Mouse (Mus musculus): ENCODE results near the gene Pimreg.

The Pimreg gene

DNA sequence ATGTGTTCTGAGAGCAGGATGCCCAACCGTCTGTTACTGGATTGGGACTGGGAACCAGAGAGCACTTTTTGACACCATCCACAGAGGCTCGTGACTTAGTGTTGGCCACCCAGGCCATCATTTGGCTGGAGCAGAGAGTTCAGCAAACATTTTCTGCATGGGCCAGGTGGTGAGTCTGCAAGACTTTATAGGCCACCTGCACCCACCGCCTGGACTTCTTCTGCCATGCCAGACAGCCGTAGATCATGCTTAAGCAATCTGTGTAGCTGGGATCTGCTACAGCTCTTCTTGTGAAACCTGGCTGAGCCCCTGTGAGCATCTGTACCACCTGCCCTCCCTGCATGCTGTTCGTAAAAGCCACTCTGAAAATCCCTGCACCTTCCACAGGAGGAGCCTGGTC is 25.5 kb downstream of the Pimreg start:
- DNase-seq = no peak

DNA sequence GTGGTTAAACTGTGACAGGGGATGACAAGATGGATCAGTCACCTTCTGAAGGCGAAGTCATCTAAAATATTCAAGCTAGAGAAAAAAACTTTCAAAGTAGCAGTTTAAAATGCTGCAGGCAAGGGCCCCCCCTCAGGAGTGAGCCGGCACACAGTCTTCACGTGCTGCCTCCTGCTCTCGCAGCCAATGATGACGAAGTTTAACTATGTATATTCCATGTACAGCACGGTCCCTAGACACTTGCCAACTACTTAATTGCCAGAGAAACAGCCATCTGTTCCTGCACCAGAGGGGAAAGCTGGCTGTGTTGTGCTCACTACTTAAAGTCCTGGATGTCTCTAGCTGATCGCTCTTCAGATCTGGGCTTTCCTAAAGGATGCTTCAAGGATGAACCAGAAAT is 26.2 kb downstream of the Pimreg start:
- no peak for DNase-seq

DNA sequence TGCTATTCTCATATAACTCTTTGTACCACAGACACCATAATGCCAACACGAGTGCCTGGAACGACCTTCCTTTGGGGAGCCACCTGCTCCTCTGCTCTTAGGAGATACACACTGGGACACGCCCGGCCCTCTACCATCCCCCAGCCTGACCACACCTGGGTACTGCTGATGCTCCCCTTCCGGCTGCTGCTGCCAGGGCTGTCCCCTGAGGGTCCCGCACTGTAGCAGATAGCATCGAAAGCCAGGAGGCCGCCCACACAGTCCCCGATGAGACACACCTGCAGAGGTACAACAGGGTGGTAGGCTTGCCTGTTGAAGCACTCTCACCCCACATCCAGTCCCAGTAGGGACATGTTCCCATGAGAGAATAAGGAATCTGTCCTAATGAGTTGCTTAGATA is 28.9 kb downstream of the Pimreg start:
- DNase-seq = no peak

DNA sequence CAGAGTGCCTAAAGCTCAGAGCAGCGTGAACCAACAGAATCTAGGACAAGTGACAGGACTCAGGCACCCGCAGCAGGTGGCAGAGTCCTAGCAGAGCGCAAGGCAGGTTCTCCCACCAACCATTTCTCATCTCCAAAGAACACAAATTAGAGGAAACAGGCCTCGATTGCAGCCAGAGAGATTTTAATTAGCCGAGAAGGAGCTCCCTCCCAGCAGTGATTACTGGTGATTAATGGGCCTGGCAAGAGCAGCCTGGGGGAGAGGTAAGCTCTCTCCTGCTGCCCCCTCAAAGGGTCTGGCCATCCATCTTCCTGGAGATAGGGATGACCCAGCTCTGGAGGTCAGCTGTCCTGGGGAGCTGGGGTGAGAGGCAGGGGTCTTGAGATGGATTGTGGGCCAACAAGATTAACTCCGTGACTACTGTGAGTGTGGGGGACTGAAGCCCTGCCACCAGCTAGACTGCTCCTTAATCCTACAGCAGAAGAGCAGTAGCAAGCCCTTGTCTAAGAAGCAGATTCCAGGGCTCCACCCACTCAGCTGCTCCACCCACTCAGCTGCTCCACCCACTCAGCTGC is 30.6 kb downstream of the Pimreg start:
- DNase-seq = no peak

DNA sequence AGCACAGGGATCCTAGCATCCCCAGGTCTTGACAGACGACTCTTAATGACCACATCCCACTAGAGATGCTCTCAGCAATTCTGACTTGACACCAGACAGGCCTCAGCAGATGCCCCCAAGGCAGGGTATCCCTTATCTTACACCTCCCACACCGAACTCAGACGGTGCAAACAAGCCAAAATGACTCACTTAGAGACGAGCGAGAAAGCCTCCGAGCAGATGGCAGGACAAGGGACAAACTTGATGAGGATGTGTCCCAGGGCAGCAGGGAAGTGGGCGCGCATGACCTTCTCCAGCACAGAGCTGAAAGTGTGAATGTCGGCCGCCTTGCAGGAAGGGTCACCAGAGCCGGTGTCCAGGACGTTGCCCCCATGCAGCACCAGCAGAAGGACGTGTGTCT is 32.4 kb downstream of the Pimreg start:
- no peak for DNase-seq

DNA sequence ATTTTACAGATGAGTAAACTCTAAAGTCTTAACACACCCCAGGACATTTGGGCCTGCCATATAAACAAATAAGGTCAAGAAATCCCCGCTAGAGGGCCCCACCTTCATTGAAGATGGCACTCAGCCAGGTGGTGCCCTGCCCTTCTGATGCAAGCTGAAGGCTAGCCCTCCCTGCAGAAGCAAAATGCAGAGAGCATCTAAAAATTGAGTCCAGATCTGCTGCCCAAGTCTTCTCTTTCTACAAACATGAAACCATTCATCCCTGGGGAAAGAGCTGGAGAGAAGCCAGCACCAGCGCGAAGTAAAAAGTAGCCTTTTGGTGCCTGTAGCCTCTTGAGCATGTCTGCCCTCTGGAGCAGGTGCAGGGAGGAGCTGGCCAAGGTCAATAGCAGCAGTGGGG is 36.2 kb downstream of the Pimreg start:
- no peak for DNase-seq

DNA sequence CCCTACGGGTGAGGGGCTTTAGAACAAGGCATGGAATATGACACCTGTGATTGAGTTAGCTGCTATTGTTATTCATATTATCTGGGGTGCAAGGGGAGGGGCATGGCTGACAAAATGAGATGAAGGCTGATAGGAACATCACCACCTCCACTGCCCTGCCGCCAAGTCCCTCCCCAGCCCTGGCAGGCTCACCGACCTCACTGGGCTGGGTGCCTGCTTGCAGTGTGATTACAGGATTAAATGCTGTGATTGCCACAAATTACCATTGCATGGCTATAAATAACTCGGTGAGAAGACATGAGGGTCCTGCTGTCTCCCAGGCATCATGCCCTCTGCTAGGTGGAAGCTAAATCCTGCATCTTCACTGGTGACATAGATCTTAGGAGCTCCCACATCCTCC is 36.8 kb downstream of the Pimreg start:
- DNase-seq = no peak

DNA sequence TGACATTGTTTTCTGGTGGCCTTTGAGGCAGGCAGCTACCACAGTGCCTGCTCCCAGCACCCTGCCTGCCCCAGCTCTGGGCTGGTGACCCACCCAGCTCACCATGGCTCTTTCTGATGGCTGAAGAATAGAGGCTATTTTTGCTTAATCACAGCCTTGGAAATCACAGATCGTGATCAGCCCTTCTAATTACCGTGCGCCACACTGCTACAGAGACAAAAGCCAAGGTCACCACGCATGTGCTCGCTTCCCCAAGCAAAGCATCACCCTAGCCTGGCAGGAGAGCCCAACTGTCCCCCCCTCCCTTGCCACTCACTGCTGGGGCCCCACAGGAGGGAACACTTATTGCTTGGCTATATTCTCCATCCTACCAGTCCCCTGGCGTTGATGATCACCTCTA is 38.6 kb downstream of the Pimreg start:
- DNase-seq = no peak

DNA sequence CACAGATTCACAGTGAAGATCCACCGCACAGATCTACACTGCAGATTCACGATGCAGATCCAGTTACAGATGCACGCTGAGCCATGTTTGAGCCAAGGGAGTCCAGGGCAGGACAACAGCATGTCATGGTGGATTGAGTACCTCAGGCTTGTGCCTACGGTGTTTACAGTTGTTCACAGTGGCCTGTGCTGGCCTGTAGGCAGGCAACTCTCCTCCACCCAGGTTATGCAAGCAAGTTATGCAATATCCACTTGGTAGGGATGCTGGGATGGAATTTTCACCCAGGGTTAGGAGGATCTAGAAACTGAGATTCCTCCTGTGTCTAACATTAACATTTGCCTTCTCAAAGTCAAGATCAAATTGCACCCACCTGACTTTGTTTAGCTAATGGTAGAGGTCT is 40.8 kb downstream of the Pimreg start:
- DNase-seq = no peak

DNA sequence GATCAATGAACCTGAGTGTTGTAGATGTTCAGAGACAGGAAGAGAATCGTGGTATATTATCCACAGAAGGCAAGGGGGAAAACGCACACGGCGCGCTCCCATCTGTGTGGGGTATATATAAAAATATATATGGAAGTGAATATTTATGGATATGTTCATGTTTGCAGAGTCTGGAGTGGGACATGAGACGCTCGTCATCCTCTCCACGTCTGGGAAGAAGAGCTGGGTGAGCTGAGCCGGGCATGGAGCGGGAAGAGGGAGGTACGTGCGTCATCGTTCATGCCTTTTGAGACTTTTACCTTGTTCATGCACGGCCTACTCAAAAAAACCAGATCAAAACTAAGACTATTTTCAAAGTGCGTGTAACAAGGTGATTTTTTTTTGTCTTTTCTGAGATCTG is 42.5 kb downstream of the Pimreg start:
- no peak for DNase-seq

DNA sequence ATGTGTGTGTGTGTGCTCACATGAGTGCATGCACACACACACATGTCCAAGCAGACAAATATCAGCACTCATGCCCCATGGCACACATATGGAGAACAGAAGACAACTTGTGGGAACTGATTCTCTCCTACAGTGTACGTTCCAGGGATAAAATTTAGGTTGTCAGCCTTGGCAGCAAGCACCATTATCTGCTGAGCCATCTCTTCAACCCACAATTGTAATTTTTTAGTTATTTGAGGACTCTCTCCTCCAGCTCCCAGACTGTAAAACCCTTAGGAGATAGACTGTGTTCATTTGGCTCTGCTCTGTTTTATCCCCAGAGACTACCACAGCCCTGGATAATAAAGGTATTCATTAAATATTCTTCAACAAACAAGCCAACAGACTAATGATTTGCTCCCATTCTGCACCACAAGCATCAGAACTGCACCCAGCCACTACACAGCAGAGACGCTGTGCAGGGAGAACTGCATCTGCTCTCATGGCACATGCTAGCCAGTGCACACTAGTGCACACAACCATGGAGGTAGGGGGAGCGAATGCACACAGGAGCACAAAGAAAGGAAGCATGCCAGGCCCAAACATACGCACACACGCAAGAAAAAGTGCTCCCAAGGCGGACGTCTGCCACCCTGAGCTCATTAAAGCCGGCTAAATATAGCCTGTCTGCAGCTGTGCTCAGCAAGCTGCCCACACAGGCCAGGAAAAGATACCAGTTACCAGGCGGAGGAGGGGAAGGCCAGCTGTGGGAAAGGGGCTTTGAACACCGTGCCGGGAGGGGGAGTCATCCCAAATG is 44.6 kb downstream of the Pimreg start:
- DNase-seq = no peak

DNA sequence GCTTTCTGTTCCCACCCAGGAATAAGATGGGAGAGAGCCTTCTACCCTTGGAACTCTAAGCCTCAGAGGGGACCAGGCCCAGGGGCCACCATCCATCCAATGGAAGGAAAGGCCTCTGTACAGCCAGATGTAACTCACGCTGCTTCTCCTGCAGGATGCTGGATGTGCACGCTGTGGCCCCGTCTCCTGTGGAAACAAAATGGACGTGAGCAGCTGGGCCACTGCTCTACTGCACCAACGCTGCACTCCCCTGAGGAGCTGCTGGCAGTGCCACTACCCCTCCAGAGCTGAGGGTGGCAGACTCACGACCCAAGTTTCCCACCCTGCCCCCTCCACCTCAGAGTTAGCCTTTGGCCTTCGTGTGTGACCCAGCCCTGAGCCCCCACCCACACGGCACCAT is 50.6 kb downstream of the Pimreg start:
- DNase-seq = no peak

DNA sequence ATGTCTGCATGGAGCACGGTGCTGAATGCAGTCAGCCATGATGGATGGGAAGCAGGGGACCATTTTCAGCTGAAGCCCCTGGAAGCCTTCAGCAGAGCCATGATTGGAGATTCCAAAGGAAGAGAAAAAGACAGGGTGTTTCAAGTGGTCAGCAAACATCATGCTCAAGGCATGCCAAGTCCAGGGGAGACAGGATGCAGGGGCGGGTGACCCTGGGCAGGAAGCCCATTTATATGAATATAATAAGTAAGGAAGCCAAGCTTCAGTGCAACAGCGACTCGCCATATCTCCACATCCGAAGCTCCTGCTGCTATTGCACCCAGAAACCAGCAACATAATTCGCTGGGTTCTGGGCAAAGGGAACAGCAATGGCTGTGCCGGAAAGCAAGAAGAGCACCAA is 52.6 kb downstream of the Pimreg start:
- peak; percentile 48 for DNase-seq

DNA sequence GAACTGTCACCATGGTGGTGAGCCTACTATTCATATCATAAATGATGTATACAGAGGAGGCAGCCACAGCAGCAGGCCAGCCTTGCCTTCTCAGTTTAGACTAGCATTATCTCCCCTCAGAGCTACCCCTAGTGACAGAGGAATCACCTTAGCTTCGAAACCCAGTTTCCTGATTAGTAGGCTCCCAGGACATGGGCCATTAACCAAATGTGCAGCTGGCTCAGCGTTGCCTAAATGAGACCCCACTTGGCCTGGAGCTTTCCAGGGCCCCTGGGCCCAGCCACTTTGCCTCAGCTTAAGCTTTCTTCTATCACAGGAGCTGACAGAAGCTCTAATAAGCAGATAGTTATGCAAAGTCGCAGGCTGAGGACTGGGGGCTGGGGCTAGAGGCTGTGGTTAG is 54.2 kb downstream of the Pimreg start:
- no peak for DNase-seq
